Mouse (Mus musculus) adrenal gland, postnatal 10 days (tissue): ENCODE data around the gene Srrm2. TPM values are rescaled to one million over a fixed set of nuclear protein-coding genes. Genes with fewer than 3 reads are reported as not detected.

Experiments used
- DNase-seq: peaks from one replicate; pipeline ENCODE4 v3.0.0; 2021; ENCODE audit warnings: mixed read lengths
- total RNA-seq, 2 experiments: library from RNA; stranded (reverse); gene quantifications; 2 replicates each; pipeline ENCODE4 v1.2.3; 2021

The Srrm2 gene
- total RNA-seq, 2 experiments from 2014 or later: 365 to 601 TPM

GRCm38 (mm10) chr17:23806867-23807266 lies 16.5 kb downstream of the Srrm2 start:
- DNase-seq: peak; percentile 55

GRCm38 (mm10) chr17:23807918-23808317 lies 17.6 kb downstream of the Srrm2 start:
- DNase-seq: no peak

GRCm38 (mm10) chr17:23815641-23816040 lies 25.3 kb downstream of the Srrm2 start:
- DNase-seq: no peak

- no peak for DNase-seq
Measured at GRCm38 (mm10) chr17:23818579-23818978, 28.2 kb downstream of the Srrm2 start.

GRCm38 (mm10) chr17:23819235-23819634 lies 28.9 kb downstream of the Srrm2 start:
- no peak for DNase-seq

- no peak for DNase-seq
Measured at GRCm38 (mm10) chr17:23820731-23821130, 30.4 kb downstream of the Srrm2 start.

GRCm38 (mm10) chr17:23822094-23822493 lies 31.8 kb downstream of the Srrm2 start:
- DNase-seq: peak; percentile 16

GRCm38 (mm10) chr17:23823018-23823417 lies 32.7 kb downstream of the Srrm2 start:
- no peak for DNase-seq

- DNase-seq: no peak
Measured at GRCm38 (mm10) chr17:23823614-23824013, 33.3 kb downstream of the Srrm2 start.

GRCm38 (mm10) chr17:23825591-23825990 lies 35.3 kb downstream of the Srrm2 start:
- DNase-seq: no peak

GRCm38 (mm10) chr17:23828271-23829001 lies 38.1 kb downstream of the Srrm2 start:
- DNase-seq: peak; percentile 66

GRCm38 (mm10) chr17:23829064-23829619 lies 38.8 kb downstream of the Srrm2 start, which contains the start of gene Elob:
Gene Elob, minus strand, starts transcription at chr17:23829136.
- DNase-seq: peak; percentile 90

GRCm38 (mm10) chr17:23831201-23831600 lies 40.9 kb downstream of the Srrm2 start:
- DNase-seq: no peak

GRCm38 (mm10) chr17:23836006-23836575 lies 45.8 kb downstream of the Srrm2 start, which contains the start of gene Prss33:
Gene Prss33, minus strand, starts transcription at chr17:23836056.
- no peak for DNase-seq

GRCm38 (mm10) chr17:23841145-23841544 lies 50.8 kb downstream of the Srrm2 start:
- peak; percentile 67 for DNase-seq

GRCm38 (mm10) chr17:23843141-23843811 lies 52.9 kb downstream of the Srrm2 start:
- no peak for DNase-seq

GRCm38 (mm10) chr17:23843812-23844273 lies 53.5 kb downstream of the Srrm2 start, which contains the start of the genes Prss32 and Prss41:
Gene Prss32, plus strand, starts transcription at chr17:23843855.
Gene Prss41, minus strand, starts transcription at chr17:23844172.
- peak; percentile 76 for DNase-seq

- no peak for DNase-seq
Measured at GRCm38 (mm10) chr17:23850028-23850427, 59.7 kb downstream of the Srrm2 start.

GRCm38 (mm10) chr17:23850853-23851749 lies 60.8 kb downstream of the Srrm2 start:
- DNase-seq: peak; percentile 80

GRCm38 (mm10) chr17:23853292-23853691 lies 63.0 kb downstream of the Srrm2 start:
- DNase-seq: peak; percentile 78

- no peak for DNase-seq
Measured at GRCm38 (mm10) chr17:23854229-23854765, 64.0 kb downstream of the Srrm2 start.
